In genomic region chr17:70968606-70969191, GRCm38 (mm10) we compare ENCODE assay signal across 8 mouse cellular contexts. TPM values are rescaled to one million over a fixed set of nuclear protein-coding genes. Genes with fewer than 3 reads are reported as not detected.
DNase-seq lines count a peak whose midpoint lies in the region; ATAC-seq and TF ChIP-seq lines count a peak whose summit lies in the region.

No protein-coding gene starts in this region.

- H3K4me2 ChIP-seq in limb, embryonic 14.5 days (replicated peaks; ENCODE audit: low read depth, low read length, severe bottlenecking): no peak overlapping the region

- intact Hi-C loops in gastrocnemius, postnatal 36 days (cut with DNase I): loop anchor here (2.0 to 5.0 kb wide), 5 partner anchors 41 to 261 kb away; no protein-coding TSS in a partner anchor

- no peak overlapping the region for H3K4me3 ChIP-seq in embryonic facial prominence, embryonic 10.5 days
- H3K4me3 ChIP-seq in limb, embryonic 14.5 days (replicated peaks; ENCODE audit: low read length): no peak overlapping the region

- no peak for DNase-seq in frontal cortex, postnatal 10 days (ENCODE audit: low spot score in 2 of 2)
- DNase-seq in CD4-positive helper T cell, adult 2 months (ENCODE audit: low read depth, low spot score): peak; percentile 73
- peak; percentile 11 for DNase-seq in embryonic facial prominence, embryonic 10.5 days (ENCODE audit: low spot score)
- peak; percentile 94 for DNase-seq in limb, embryonic 14.5 days (ENCODE audit: low spot score)
- no peak for DNase-seq in testis, postnatal 10 days (ENCODE audit: low spot score)
- no peak for DNase-seq in gastrocnemius, postnatal 36 days
- no peak for DNase-seq in heart, adult 11 months

- no peak for TF ChIP-seq POLR2A in limb, embryonic 14.5 days (IDR thresholded peaks at IDR 0.05; ENCODE audit: borderline replicate concordance, extremely low read depth, insufficient read depth, insufficient read length)

- H3K9ac ChIP-seq in limb, embryonic 14.5 days (ENCODE audit: low read depth, low read length, severe bottlenecking): no peak overlapping the region

- H3K9me3 ChIP-seq in embryonic facial prominence, embryonic 10.5 days: no peaks in the 10 kb centered on the region
- no peaks in the 10 kb centered on the region for H3K9me3 ChIP-seq in limb, embryonic 14.5 days (ENCODE audit: control insufficient read depth, low read length)

- 33% methylated on average over 8 of the region's 8 CpGs for WGBS in embryonic facial prominence, embryonic 10.5 days
- WGBS in limb, embryonic 14.5 days: 33% methylated on average over 8 of the region's 8 CpGs

- peak; percentile 92 for ATAC-seq in frontal cortex, adult (ENCODE audit: low TSS enrichment)
- ATAC-seq in limb, embryonic 14.5 days (ENCODE audit: low FRiP score, low read depth): no peak

- no peak overlapping the region for H3K27ac ChIP-seq in embryonic facial prominence, embryonic 10.5 days (replicated peaks)
- no peak overlapping the region for H3K27ac ChIP-seq in limb, embryonic 14.5 days (replicated peaks; ENCODE audit: low read depth, low read length)

- peaks cover 19% of the 10 kb centered on the region for H3K4me1 ChIP-seq in embryonic facial prominence, embryonic 10.5 days
- peaks cover 11% of the 10 kb centered on the region for H3K4me1 ChIP-seq in limb, embryonic 14.5 days (ENCODE audit: control insufficient read depth, insufficient read depth, low read length)

- no peaks in the 10 kb centered on the region for H3K27me3 ChIP-seq in embryonic facial prominence, embryonic 10.5 days (replicated peaks; ENCODE audit: low read depth, poor library complexity, severe bottlenecking)
- H3K27me3 ChIP-seq in limb, embryonic 14.5 days (ENCODE audit: control insufficient read depth, insufficient read depth, low read length): no peaks in the 10 kb centered on the region

- peaks cover 7% of the 10 kb centered on the region for H3K36me3 ChIP-seq in embryonic facial prominence, embryonic 10.5 days (replicated peaks)
- H3K36me3 ChIP-seq in limb, embryonic 14.5 days (ENCODE audit: control insufficient read depth, insufficient read depth, low read length): peaks cover 8% of the 10 kb centered on the region; the same call in 1 of the 2 replicates

RNA-seq across cellular contexts. Expression of gene Myom1, which starts 33.7 kb away (rescaled TPM):
- polyA plus RNA-seq in embryonic facial prominence, embryonic 10.5 days (2016; fragmentation: Nextera tagmentation; extraction: Ambion mirVana): 2.5 and 3.4 TPM in 2 replicates
- polyA plus RNA-seq in limb, embryonic 14.5 days (2012; rRNA removed): 20.8 and 29.6 TPM in 2 replicates
- 22.6 and 33.2 TPM in 2 replicates for polyA plus RNA-seq in limb, embryonic 14.5 days (2014; fragmentation: Nextera tagmentation; extraction: Ambion mirVana)
- total RNA-seq in gastrocnemius, postnatal 36 days (2021): 1,000 to 10,000 TPM; 1,200 to 1,249 TPM

RNA-seq across cellular contexts. Expression of gene Myl12a, which starts 34.0 kb away (rescaled TPM):
- 439 and 451 TPM in 2 replicates for polyA plus RNA-seq in embryonic facial prominence, embryonic 10.5 days (2016; fragmentation: Nextera tagmentation; extraction: Ambion mirVana)
- polyA plus RNA-seq in limb, embryonic 14.5 days (2012; rRNA removed): 361 and 386 TPM in 2 replicates
- polyA plus RNA-seq in limb, embryonic 14.5 days (2014; fragmentation: Nextera tagmentation; extraction: Ambion mirVana): 718 and 721 TPM in 2 replicates
- total RNA-seq in gastrocnemius, postnatal 36 days (2021): 100 to 1,000 TPM; 295 to 502 TPM

Comparison
In these comparisons a context has a peak if more than half of its experiments do, and no peak if none do; other contexts are left out.
1. DNase-seq: peak in CD4-positive helper T cell, adult 2 months (single experiment), embryonic facial prominence, embryonic 10.5 days (single experiment) and limb, embryonic 14.5 days (single experiment); none in frontal cortex, postnatal 10 days (0 of 2), testis, postnatal 10 days (single experiment), gastrocnemius, postnatal 36 days (0 of 2) and heart, adult 11 months (single experiment).